Mouse (Mus musculus) hindbrain, embryonic 14.5 days (tissue): Measurements from ENCODE around the gene Ndufb7. TPM values are rescaled to one million over a fixed set of nuclear protein-coding genes. Genes with fewer than 3 reads are reported as not detected.

Experiments
- ATAC-seq: fragments of 200-750 bp; cut with Nextera tagmentation; 2 replicates; pipeline ENCODE4 v1.8.0; 2017; ENCODE audit warnings: moderate number of reproducible peaks, mild to moderate bottlenecking, moderate TSS enrichment, moderate library complexity; ENCODE audit not compliant: low FRiP score
- DNase-seq: peaks from one replicate; pipeline ENCODE4 v3.0.0-alpha.2; 2015; ENCODE audit warnings: low spot score
- H3K27ac ChIP-seq: fragments of 300-500 bp; sonication (generic); 2 replicates; pipeline ENCODE4 v1.5.1; 2014; ENCODE audit warnings: mild to moderate bottlenecking, moderate library complexity
- H3K27me3 ChIP-seq: fragments of 300-500 bp; sonication (generic); 2 replicates; pipeline ENCODE4 v1.6.1; 2014; ENCODE audit warnings: mild to moderate bottlenecking, low read length, mixed read lengths; ENCODE audit not compliant: control insufficient read depth, insufficient read depth
- H3K36me3 ChIP-seq: fragments of 300-500 bp; sonication (generic); replicated peaks from 2 replicates; pipeline ENCODE4 v1.6.1; 2014; ENCODE audit not compliant: control insufficient read depth, insufficient read depth
- H3K4me1 ChIP-seq: fragments of 300-500 bp; sonication (generic); replicated peaks from 2 replicates; pipeline ENCODE4 v1.6.1; 2014; ENCODE audit warnings: antibody characterized with exemption, low read length, mixed read lengths; ENCODE audit not compliant: control insufficient read depth, insufficient read depth
- H3K4me2 ChIP-seq: fragments of 300-500 bp; sonication (generic); replicated peaks from 2 replicates; pipeline ENCODE4 v1.6.1; 2014; ENCODE audit warnings: mild to moderate bottlenecking, moderate library complexity
- H3K4me3 ChIP-seq: fragments of 300-500 bp; sonication (generic); replicated peaks from 2 replicates; pipeline ENCODE4 v1.5.1; 2014; ENCODE audit warnings: mild to moderate bottlenecking, low read length
- H3K9ac ChIP-seq: fragments of 300-500 bp; sonication (generic); 2 replicates; pipeline ENCODE4 v1.6.1; 2014
- H3K9me3 ChIP-seq: fragments of 300-500 bp; sonication (generic); 2 replicates; pipeline ENCODE4 v1.6.1; 2016; ENCODE audit warnings: low read length; ENCODE audit not compliant: control insufficient read depth
- WGBS: fragments of 180-500 bp; shearing (Covaris S2); extraction: QIAGEN DNeasy Blood & Tissue Kit; methylation state at CpG from one replicate; pipeline ENCODE4 v1.1.7; 2014; 5-methylcytosine and 5-hydroxymethylcytosine counted together
- polyA plus RNA-seq: library from polyadenylated mRNA; unstranded; fragments of >200 nt; fragmentation: Nextera tagmentation; extraction: Ambion mirVana; gene quantifications from 2 replicates; pipeline ENCODE4 v1.2.1, GENCODE M21; 2014

Ndufb7 gene
- polyA plus RNA-seq, 1 experiment from 2014 or later: 385 TPM

DNA sequence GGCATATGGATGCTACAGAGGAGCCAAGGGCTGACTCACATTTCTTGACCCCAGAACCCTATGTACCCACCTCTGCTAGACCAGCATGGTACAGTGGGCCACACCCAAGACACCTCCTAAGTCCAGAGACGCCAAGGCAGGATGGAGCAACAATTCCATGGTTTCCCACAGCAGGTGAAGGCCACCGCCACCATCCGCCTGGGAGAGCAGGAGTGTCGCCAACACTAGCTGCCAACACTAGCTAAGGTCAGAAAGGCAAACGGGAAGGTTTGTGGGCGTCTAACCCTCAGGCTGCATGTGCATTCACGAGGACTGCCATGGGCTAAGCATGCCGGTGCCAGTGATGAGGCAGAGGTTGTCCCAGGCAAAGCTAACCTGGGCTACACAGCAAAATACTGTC, 15.8 kb downstream of the Ndufb7 start:
- ATAC-seq (no peak), DNase-seq (no peak)
- Histone ChIP-seq H3K9ac (no peak overlapping the region), H3K4me1 (peaks cover 27% of the 10 kb centered on the region; the same call in 1 of the 2 replicates), H3K27ac (no peak overlapping the region), H3K4me2 (no peak overlapping the region), H3K27me3 (no peaks in the 10 kb centered on the region), H3K4me3 (no peak overlapping the region), H3K9me3 (no peaks in the 10 kb centered on the region), H3K36me3 (peaks cover 9% of the 10 kb centered on the region)
- WGBS: 92% methylated on average over 8 of the region's 8 CpGs

GRCm38 (mm10) chr8:83583236-83583635, 16.8 kb downstream of the Ndufb7 start:
- DNase-seq (no peak), ATAC-seq (no peak)
- Histone ChIP-seq H3K4me2 (no peak overlapping the region), H3K4me1 (peaks cover 24% of the 10 kb centered on the region; the same call in 1 of the 2 replicates), H3K9me3 (no peaks in the 10 kb centered on the region), H3K4me3 (no peak overlapping the region), H3K9ac (no peak overlapping the region), H3K27ac (no peak overlapping the region), H3K27me3 (no peaks in the 10 kb centered on the region), H3K36me3 (peaks cover 12% of the 10 kb centered on the region)
- 92% methylated on average over 15 of the region's 15 CpGs for WGBS

GRCm38 (mm10) chr8:83584771-83585170, 18.3 kb downstream of the Ndufb7 start:
- no peak overlapping the region for H3K9ac ChIP-seq
- 93% methylated on average over 1 of the region's 1 CpGs for WGBS
- no peak overlapping the region for H3K4me2 ChIP-seq
- H3K4me1 ChIP-seq: peaks cover 21% of the 10 kb centered on the region; the same call in 1 of the 2 replicates
- H3K36me3 ChIP-seq: peaks cover 20% of the 10 kb centered on the region
- no peak overlapping the region for H3K27ac ChIP-seq
- ATAC-seq (no peak), DNase-seq (no peak)
- no peak overlapping the region for H3K4me3 ChIP-seq
- no peaks in the 10 kb centered on the region for H3K9me3 ChIP-seq
- no peaks in the 10 kb centered on the region for H3K27me3 ChIP-seq

DNA sequence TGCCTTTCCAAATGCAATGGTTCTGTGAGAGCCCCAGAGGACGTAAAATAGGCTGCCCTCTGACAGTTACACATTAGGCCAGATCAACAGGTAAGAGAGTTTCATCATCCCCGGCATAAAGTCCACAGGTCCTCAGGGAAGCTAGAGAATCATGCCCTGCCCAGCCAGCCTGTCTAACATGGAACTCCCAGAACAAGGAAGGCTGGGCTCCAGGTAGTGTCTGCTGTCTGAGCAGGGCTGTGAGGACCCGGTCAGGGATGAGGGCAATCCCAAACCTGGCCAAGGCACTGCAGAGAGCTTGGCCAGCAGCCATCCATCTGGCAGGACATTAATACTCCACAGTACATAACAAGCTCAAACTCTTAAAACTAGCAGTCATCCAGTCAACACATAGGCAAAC, 18.9 kb downstream of the Ndufb7 start:
- no peaks in the 10 kb centered on the region for H3K9me3 ChIP-seq
- WGBS: 84% methylated on average over 3 of the region's 3 CpGs
- no peak overlapping the region for H3K9ac ChIP-seq
- H3K27me3 ChIP-seq: no peaks in the 10 kb centered on the region
- no peak overlapping the region for H3K4me2 ChIP-seq
- DNase-seq: no peak
- peaks cover 19% of the 10 kb centered on the region; the same call in 1 of the 2 replicates for H3K4me1 ChIP-seq
- peaks cover 20% of the 10 kb centered on the region for H3K36me3 ChIP-seq
- no peak for ATAC-seq
- H3K27ac ChIP-seq: no peak overlapping the region
- H3K4me3 ChIP-seq: no peak overlapping the region

DNA sequence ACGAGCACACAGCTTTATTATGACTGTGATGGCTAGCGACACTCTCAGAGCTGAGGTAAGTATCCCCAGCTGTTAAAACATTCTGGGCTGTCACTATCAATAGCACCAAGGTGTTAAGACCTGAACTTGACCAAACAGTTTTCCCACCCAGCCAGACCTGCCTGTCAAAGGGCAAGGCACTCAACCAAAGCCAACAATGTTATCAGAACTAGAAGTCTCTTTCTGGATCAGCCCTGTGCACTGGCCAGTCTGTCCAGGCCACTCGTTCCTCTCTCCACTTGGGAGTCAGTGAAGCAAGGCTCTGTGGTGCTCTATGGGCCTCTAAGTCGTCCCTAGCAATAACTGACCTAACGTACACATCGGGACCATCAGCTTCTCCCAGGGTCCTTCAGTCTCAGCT, 21.2 kb downstream of the Ndufb7 start:
- H3K27ac ChIP-seq: no peak overlapping the region
- peaks cover 37% of the 10 kb centered on the region for H3K4me1 ChIP-seq
- 94% methylated on average over 6 of the region's 6 CpGs for WGBS
- peaks cover 24% of the 10 kb centered on the region for H3K36me3 ChIP-seq
- H3K9me3 ChIP-seq: no peaks in the 10 kb centered on the region
- no peak overlapping the region for H3K9ac ChIP-seq
- no peak overlapping the region for H3K4me3 ChIP-seq
- ATAC-seq (no peak), DNase-seq (no peak)
- H3K27me3 ChIP-seq: no peaks in the 10 kb centered on the region
- H3K4me2 ChIP-seq: no peak overlapping the region

- Histone ChIP-seq H3K9ac (no peak overlapping the region), H3K4me2 (no peak overlapping the region), H3K27me3 (no peaks in the 10 kb centered on the region), H3K9me3 (no peaks in the 10 kb centered on the region), H3K27ac (no peak overlapping the region), H3K4me1 (peaks cover 42% of the 10 kb centered on the region), H3K36me3 (peaks cover 19% of the 10 kb centered on the region), H3K4me3 (no peak overlapping the region)
- no peak for ATAC-seq
- no peak for DNase-seq
- 93% methylated on average over 5 of the region's 5 CpGs for WGBS
These were observed 22.4 kb downstream of the Ndufb7 start for GRCm38 (mm10) chr8:83588886-83589285.

DNA sequence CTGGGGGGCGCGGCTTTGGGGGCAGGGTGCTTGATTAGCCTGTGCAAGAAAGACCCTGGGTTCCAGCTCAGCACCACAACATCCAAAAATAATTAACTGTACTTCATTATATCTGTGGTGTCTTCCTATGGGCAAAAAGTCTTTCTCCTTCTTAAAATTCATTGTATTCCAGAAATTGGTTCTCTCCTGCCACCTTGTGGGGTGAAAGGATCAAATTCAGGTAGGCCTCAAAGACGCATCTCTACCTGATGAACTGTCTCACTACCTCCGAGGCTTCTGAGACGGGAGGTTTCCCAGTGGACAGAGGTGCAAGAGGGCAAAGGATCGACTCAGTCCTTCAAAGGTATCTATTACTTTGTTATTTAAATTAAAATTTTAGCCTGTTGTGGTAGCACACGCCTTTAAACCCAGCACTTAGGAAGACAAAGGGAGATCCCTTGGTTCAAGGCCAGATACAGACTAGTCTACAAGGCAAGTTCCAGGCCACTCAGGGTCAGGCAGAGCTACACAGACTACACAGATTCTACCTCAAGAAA, 24.1 kb downstream of the Ndufb7 start:
- Histone ChIP-seq H3K36me3 (peaks cover 18% of the 10 kb centered on the region), H3K4me1 (peaks cover 42% of the 10 kb centered on the region), H3K4me3 (0 out of 2 replicates have a peak overlapping the region, but pooled peaks have one; percentile 96), H3K9ac (no peak overlapping the region), H3K4me2 (peak overlapping the region; percentile 63), H3K27me3 (no peaks in the 10 kb centered on the region), H3K27ac (no peak overlapping the region), H3K9me3 (no peaks in the 10 kb centered on the region)
- no peak for ATAC-seq
- WGBS: 83% methylated on average over 7 of the region's 7 CpGs
- DNase-seq: no peak

- peaks cover 42% of the 10 kb centered on the region for H3K4me1 ChIP-seq
- WGBS: 54% methylated on average over 3 of the region's 3 CpGs
These were observed 26.2 kb downstream of the Ndufb7 start for GRCm38 (mm10) chr8:83592682-83593081.

DNA sequence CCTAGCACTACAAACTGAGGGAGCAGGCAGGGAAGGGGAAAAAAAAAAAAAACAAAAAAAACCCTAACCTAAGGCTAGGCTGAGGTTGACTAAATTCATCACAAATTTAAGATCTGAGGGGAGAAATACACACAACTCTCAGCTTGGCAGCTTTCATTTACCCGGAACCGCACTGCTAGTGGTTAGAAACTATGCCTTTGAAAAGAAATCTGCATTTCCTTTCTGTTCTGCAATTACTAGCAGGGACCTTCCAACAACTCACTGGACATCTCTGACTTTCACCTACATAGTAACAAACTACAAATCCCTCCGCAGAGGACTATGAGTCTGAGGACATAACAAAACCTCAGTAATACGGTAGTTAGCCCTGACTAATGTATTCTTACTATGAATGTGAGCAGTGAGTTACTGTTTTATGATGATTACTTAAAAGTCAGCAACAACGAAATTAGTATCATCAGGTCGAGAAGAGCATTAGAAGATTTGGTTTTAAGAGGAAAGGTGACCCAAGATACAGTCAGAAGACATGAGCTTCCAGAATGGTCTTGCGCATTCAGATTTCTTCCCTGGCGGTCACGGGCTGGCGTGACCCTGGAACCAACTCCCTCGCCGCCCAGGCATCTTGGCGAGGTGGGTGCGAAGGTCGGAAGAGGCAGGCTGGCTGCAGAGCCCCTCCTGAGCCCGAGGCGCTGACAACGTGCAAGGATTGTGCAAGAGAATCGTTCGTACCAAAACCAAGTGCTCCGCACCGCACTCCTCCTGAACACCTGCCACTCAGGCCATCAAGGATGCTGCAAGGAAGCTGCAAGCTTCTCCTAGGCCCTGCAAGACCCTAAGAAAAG, 27.1 kb downstream of the Ndufb7 start:
- 4% methylated on average over 22 of the region's 22 CpGs for WGBS
- peaks cover 10% of the 10 kb centered on the region; the same call in 1 of the 2 replicates for H3K36me3 ChIP-seq
- H3K4me2 ChIP-seq: peak overlapping the region; percentile 63
- peak overlapping the region; percentile 97 for H3K27ac ChIP-seq
- H3K4me1 ChIP-seq: peaks cover 42% of the 10 kb centered on the region
- H3K9ac ChIP-seq: peak overlapping the region; percentile 97
- no peaks in the 10 kb centered on the region for H3K9me3 ChIP-seq
- ATAC-seq (no peak), DNase-seq (no peak)
- peak overlapping the region; percentile 96 for H3K4me3 ChIP-seq
- H3K27me3 ChIP-seq: no peaks in the 10 kb centered on the region

More at GRCm38 (mm10) chr8:83592682-83593081, 26.2 kb downstream of the Ndufb7 start:
- Histone ChIP-seq H3K36me3 (peaks cover 14% of the 10 kb centered on the region; the same call in 1 of the 2 replicates), H3K4me2 (peak overlapping the region; percentile 63), H3K4me3 (peak overlapping the region; percentile 96), H3K9ac (peak overlapping the region; percentile 97), H3K27me3 (no peaks in the 10 kb centered on the region), H3K9me3 (no peaks in the 10 kb centered on the region), H3K27ac (no peak overlapping the region)
- DNase-seq (no peak), ATAC-seq (no peak)
